Mouse (Mus musculus) intestine, embryonic 15.5 days (tissue): ENCODE measurements around the gene Fbxw22. TPM values are rescaled to one million over a fixed set of nuclear protein-coding genes. Genes with fewer than 3 reads are reported as not detected.
"Not testable (repeated sequence)": the region's sequence is repeated elsewhere in the genome, so short reads cannot be mapped to it uniquely, and the experiment has no call there.

Experiments used
- ATAC-seq: fragments of 200-750 bp; cut with Nextera tagmentation; 2 replicates; pipeline ENCODE4 v1.8.0; 2017; ENCODE audit warnings: moderate TSS enrichment, moderate library complexity
- H3K27ac ChIP-seq: fragments of 300-500 bp; sonication (generic); 2 replicates; pipeline ENCODE4 v1.5.1; 2015; ENCODE audit warnings: mild to moderate bottlenecking, inconsistent platforms
- H3K27me3 ChIP-seq: fragments of 300-500 bp; sonication (generic); replicated peaks from 2 replicates; pipeline ENCODE4 v1.6.1; 2015; ENCODE audit warnings: inconsistent platforms
- H3K36me3 ChIP-seq: fragments of 300-500 bp; sonication (generic); 2 replicates; pipeline ENCODE4 v1.6.1; 2015; ENCODE audit warnings: inconsistent platforms
- H3K4me1 ChIP-seq: fragments of 300-500 bp; sonication (generic); replicated peaks from 2 replicates; pipeline ENCODE4 v1.6.1; 2015; ENCODE audit warnings: inconsistent platforms
- H3K4me2 ChIP-seq: fragments of 300-500 bp; sonication (generic); replicated peaks from 2 replicates; pipeline ENCODE4 v1.6.1; 2015; ENCODE audit warnings: mild to moderate bottlenecking, inconsistent platforms
- H3K4me3 ChIP-seq: fragments of 300-500 bp; sonication (generic); replicated peaks from 2 replicates; pipeline ENCODE4 v1.5.1; 2015; ENCODE audit warnings: inconsistent platforms
- H3K9ac ChIP-seq: fragments of 300-500 bp; sonication (generic); 2 replicates; pipeline ENCODE4 v1.6.1; 2015; ENCODE audit warnings: inconsistent platforms
- H3K9me3 ChIP-seq: fragments of 300-500 bp; sonication (generic); 2 replicates; pipeline ENCODE4 v1.6.1; 2016; ENCODE audit warnings: inconsistent platforms
- WGBS: fragments of 180-500 bp; shearing (Covaris S2); methylation state at CpG from one replicate; pipeline ENCODE4 v1.1.7; 2015; 5-methylcytosine and 5-hydroxymethylcytosine counted together
- polyA plus RNA-seq: library from polyadenylated mRNA; unstranded; fragments of >200 nt; fragmentation: Nextera tagmentation; extraction: Ambion mirVana; gene quantifications from 2 replicates; pipeline ENCODE4 v1.2.1, GENCODE M21; 2015

The Fbxw22 gene
- not detected in 2 replicates for polyA plus RNA-seq

DNA sequence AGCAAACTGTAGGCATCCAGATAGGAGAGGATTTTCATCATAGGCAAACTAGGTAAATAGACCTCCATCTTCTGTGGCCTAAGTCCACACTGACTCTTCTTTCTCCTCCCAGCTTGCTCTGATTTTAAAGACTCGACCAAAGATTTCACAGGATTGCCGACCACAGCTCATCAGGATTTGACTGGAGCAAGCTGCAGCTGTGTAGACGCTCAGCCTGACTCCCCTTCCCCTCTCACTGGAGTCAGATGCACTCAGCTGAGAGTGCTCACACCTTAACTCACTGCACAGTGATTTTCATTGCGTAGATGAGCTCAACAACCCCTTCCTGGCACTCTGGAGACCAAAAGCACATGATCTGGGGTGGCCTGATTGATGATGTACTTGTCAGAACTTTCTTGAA lies at the start of gene Fbxw22:
Gene Fbxw22 (minus strand): TSS at position 101 of the 400 bp plus-strand sequence.
- H3K36me3 ChIP-seq, H3K4me1 ChIP-seq, H3K9me3 ChIP-seq, ATAC-seq, H3K4me3 ChIP-seq, H3K9ac ChIP-seq, H3K27ac ChIP-seq, H3K4me2 ChIP-seq, H3K27me3 ChIP-seq: not testable (repeated sequence)
- 66% methylated on average over 4 of the region's 4 CpGs for WGBS

DNA sequence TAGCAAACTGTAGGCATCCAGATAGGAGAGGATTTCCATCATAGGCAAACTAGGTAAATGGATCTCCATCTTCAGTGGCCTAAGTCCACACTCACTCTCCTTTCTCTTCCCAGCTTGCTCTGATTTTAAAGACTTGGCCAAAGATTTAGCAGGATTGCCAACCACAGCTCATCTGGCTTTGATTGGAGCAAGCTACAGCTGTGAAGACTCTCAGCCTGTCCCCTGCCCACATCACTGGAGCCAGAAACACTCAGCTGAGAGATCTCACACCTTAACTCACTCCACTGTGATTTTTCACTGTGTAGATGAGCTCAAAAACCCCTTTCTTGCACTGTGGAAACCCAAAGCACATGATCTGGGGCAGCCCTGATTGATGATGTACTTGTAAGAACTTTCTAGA lies 44.9 kb upstream of the Fbxw22 start, which contains the start of gene Fbxw16:
Gene Fbxw16 (minus strand): TSS at position 101 of the 400 bp plus-strand sequence.
- Histone ChIP-seq H3K4me2 (no peak within 1 kb of the TSS), H3K4me3 (no peak within 1 kb of the TSS), H3K9ac (no peak within 1 kb of the TSS), H3K9me3 (no peaks in the 10 kb centered on the region), H3K4me1 (no peaks in the 10 kb centered on the region), H3K27me3 (no peaks in the 10 kb centered on the region), H3K27ac (no peak within 1 kb of the TSS), H3K36me3 (no peaks in the 10 kb centered on the region)
- no peak for ATAC-seq

DNA sequence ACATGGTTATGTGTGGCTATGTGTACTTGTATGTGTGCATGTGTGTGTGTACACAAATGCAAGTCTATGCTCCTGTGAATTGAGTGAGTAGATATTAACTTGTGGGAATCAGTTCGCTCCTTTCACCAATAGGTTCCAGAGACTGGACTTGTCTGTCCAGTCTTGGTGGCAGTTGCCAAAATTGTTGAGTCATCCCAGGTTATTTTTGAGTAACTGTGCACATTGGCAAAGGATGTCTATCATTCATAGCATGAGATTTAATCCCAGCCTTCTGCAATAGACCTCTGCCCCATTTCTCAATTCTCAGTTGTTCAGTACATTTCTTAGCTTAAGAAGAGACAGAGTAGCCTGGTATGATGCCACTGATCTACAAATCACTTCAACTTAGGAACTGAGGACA lies 28.9 kb upstream of the Fbxw22 start:
- H3K36me3 ChIP-seq, result no peaks in the 10 kb centered on the region
- H3K4me2 ChIP-seq, result no peak overlapping the region
- no peak overlapping the region for H3K9ac ChIP-seq
- H3K4me3 ChIP-seq, result no peak overlapping the region
- ATAC-seq, result no peak
- no peak overlapping the region for H3K27ac ChIP-seq
- 95% methylated on average over 1 of the region's 1 CpGs for WGBS
- H3K4me1 ChIP-seq, result no peaks in the 10 kb centered on the region
- no peaks in the 10 kb centered on the region for H3K9me3 ChIP-seq
- H3K27me3 ChIP-seq, result no peaks in the 10 kb centered on the region

DNA sequence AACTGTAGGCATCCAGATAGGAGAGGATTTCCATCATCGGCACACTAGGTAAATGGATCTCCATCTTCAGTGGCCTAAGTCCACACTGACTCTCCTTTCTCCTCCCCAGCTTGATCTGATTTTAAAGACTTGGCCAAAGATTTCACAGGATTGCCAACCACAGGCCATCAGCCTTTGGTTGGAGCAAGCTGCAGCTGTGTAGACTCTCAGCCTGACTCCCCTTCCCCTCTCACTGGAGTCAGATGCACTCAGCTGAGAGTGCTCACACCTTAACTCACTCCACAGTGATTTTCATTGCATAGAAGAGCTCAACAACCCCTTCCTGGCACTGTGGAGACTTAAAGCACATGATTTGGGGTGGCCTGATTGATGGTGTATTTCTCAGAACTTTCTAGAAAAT lies 64.5 kb downstream of the Fbxw22 start, which contains the start of gene Fbxw28:
Gene Fbxw28 (minus strand): TSS at position 101 of the 400 bp plus-strand sequence.
- not testable (repeated sequence) for H3K9me3 ChIP-seq, H3K4me3 ChIP-seq, H3K27me3 ChIP-seq, H3K27ac ChIP-seq, H3K4me2 ChIP-seq, H3K36me3 ChIP-seq, H3K9ac ChIP-seq, H3K4me1 ChIP-seq, ATAC-seq
- WGBS, result no CpG with 5 or more reads among the region's 1 CpGs

Other genes with a start within 250 kb of the Fbxw22 start
- not detected in 2 replicates for gene Fbxw21, start 242.3 kb downstream of the Fbxw22 start, polyA plus RNA-seq
- gene Fbxw13, start 208.3 kb downstream of the Fbxw22 start, polyA plus RNA-seq, result not detected in 2 replicates
- gene Fbxw20, start 169.5 kb downstream of the Fbxw22 start, polyA plus RNA-seq, result not detected in 2 replicates
- gene Fbxw14, start 116.6 kb downstream of the Fbxw22 start, polyA plus RNA-seq, result not detected in 2 replicates
- not detected in 2 replicates for gene Fbxw28, start 64.6 kb downstream of the Fbxw22 start, polyA plus RNA-seq
- not detected in 2 replicates for gene Fbxw16, start 44.8 kb upstream of the Fbxw22 start, polyA plus RNA-seq
- not detected in 2 replicates for gene Fbxw19, start 91.6 kb upstream of the Fbxw22 start, polyA plus RNA-seq
- gene Fbxw15, start 164.0 kb upstream of the Fbxw22 start, polyA plus RNA-seq, result not detected in 2 replicates
- 0.11 TPM in 1 of 2 replicates, not detected in the other for gene Fbxw24, start 221.8 kb upstream of the Fbxw22 start, polyA plus RNA-seq